11 mouse cellular contexts compared by ENCODE assay signal in the genomic region with DNA sequence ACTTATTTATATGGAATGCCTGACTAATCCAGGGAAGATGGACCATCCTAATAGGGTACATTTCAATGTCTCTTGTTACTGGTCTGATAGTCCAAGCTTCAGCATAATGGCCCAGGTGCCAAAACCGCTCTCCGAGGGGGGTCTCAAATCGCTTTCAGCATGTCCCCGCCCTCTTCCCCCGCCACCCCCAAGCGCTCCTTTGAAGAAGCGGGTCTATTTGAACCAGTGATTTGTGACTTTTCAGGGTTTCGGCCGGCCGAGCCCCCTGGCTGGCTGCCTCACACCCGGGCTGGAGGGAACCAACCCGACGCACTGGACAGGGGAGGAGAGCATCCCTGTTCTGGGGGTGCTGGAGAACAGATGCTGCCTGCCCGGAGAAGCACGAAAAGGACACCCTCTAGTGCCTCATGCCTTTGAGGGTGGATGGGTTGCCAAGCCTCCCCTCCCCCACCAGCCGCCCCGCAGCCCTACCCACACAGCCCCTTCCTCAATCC.
A peak's percentile ranks its signal among the peaks of the same experiment; 100 is the strongest.
DNase-seq lines count a peak whose midpoint lies in the region; ATAC-seq and TF ChIP-seq lines count a peak whose summit lies in the region.
"Had no signal": no experiment of that assay in that cellular context is flagged by ENCODE, and none has a peak within 500 bp of the region (broad histone marks: within the 10 kb centered on the region; RNA-seq: fewer than 3 reads in every experiment).

No protein-coding gene starts in this region.

- H3K27ac ChIP-seq in stomach, embryonic 15.5 days: no peak overlapping the region
- no peak overlapping the region for H3K27ac ChIP-seq in stomach, postnatal 0 days (replicated peaks)
- no peak overlapping the region for H3K27ac ChIP-seq in limb, embryonic 12.5 days
- H3K27ac ChIP-seq: liver, embryonic 14.5 days had no signal

- peak; percentile 5 to 12 for DNase-seq in cerebellum, postnatal 25 days
- no peak for DNase-seq in cerebellum, adult 8-10 months
- no peak for DNase-seq in stomach, postnatal 0 days (ENCODE audit: low spot score)
- DNase-seq in layer of hippocampus, adult 11-12 months (ENCODE audit: low spot score): no peak
- DNase-seq in T-cell, adult 2 months (ENCODE audit: low spot score): no peak
- DNase-seq in thymus, adult 18-20 months: no peak
- DNase-seq: gastrocnemius, postnatal 14 days; spleen, adult 18-20 months had no signal

- H3K27me3 ChIP-seq in stomach, embryonic 15.5 days (replicated peaks): peaks cover 48% of the 10 kb centered on the region
- H3K27me3 ChIP-seq in stomach, postnatal 0 days (ENCODE audit: control insufficient read depth, insufficient read depth, low read length): peaks cover 16% of the 10 kb centered on the region; the same call in 1 of the 2 replicates
- H3K27me3 ChIP-seq in limb, embryonic 12.5 days: peaks cover 80% of the 10 kb centered on the region

- H3K9ac ChIP-seq in stomach, embryonic 15.5 days: no peak overlapping the region
- H3K9ac ChIP-seq in stomach, postnatal 0 days (ENCODE audit: low read length): no peak overlapping the region
- no peak overlapping the region for H3K9ac ChIP-seq in limb, embryonic 12.5 days (replicated peaks)
- H3K9ac ChIP-seq: liver, embryonic 14.5 days had no signal

- no peaks in the 10 kb centered on the region for H3K36me3 ChIP-seq in stomach, embryonic 15.5 days
- no peaks in the 10 kb centered on the region for H3K36me3 ChIP-seq in stomach, postnatal 0 days (ENCODE audit: control insufficient read depth, insufficient read depth, low read length)
- no peaks in the 10 kb centered on the region for H3K36me3 ChIP-seq in limb, embryonic 12.5 days

- H3K4me3 ChIP-seq in stomach, embryonic 15.5 days (replicated peaks): peak overlapping the region; percentile 6; the same call in 1 of the 2 replicates
- no peak overlapping the region for H3K4me3 ChIP-seq in stomach, postnatal 0 days (ENCODE audit: low read depth, low read length)
- H3K4me3 ChIP-seq in limb, embryonic 12.5 days (replicated peaks): peak overlapping the region; percentile 30

- no peaks in the 10 kb centered on the region for H3K9me3 ChIP-seq in stomach, embryonic 15.5 days
- no peaks in the 10 kb centered on the region for H3K9me3 ChIP-seq in stomach, postnatal 0 days (ENCODE audit: control insufficient read depth, low read length)
- 0 out of 2 replicates have a peak, but pooled peaks cover 6% of the 10 kb centered on the region for H3K9me3 ChIP-seq in limb, embryonic 12.5 days

- ATAC-seq in stomach, embryonic 15.5 days (ENCODE audit: insufficient read depth, low FRiP score, low read depth): no peak
- ATAC-seq in stomach, postnatal 0 days (ENCODE audit: low FRiP score, low TSS enrichment): no peak
- no peak for ATAC-seq in limb, embryonic 12.5 days (ENCODE audit: insufficient number of reproducible peaks, insufficient read depth, low FRiP score, low TSS enrichment, low read depth)

- TF ChIP-seq CTCF in stomach, postnatal 0 days (IDR thresholded peaks at IDR 0.05; ENCODE audit: low read depth): no peak

- peaks cover 6% of the 10 kb centered on the region; the same call in 1 of the 2 replicates for H3K4me1 ChIP-seq in stomach, embryonic 15.5 days
- H3K4me1 ChIP-seq in stomach, postnatal 0 days (replicated peaks; ENCODE audit: control insufficient read depth, insufficient read depth): no peaks in the 10 kb centered on the region
- H3K4me1 ChIP-seq in limb, embryonic 12.5 days (replicated peaks): peaks cover 30% of the 10 kb centered on the region

- 1% methylated on average over 17 of the region's 17 CpGs for WGBS in stomach, embryonic 15.5 days
- WGBS in stomach, postnatal 0 days: 2% methylated on average over 17 of the region's 17 CpGs
- WGBS in limb, embryonic 12.5 days: under 1% methylated on average over 17 of the region's 17 CpGs

- H3K4me2 ChIP-seq in stomach, embryonic 15.5 days: no peak overlapping the region; the same call in 1 of the 2 replicates
- no peak overlapping the region for H3K4me2 ChIP-seq in stomach, postnatal 0 days (replicated peaks; ENCODE audit: low read depth)
- peak overlapping the region; percentile 52 for H3K4me2 ChIP-seq in limb, embryonic 12.5 days

- no peak for TF ChIP-seq EP300 in stomach, postnatal 0 days (optimal IDR thresholded peaks at IDR 0.05)

Comparison
In these comparisons a context has a peak if more than half of its experiments do, and no peak if none do; other contexts are left out.
1. DNase-seq: peak in cerebellum, postnatal 25 days (2 of 2); none in cerebellum, adult 8-10 months (single experiment), stomach, postnatal 0 days (single experiment), layer of hippocampus, adult 11-12 months (single experiment), T-cell, adult 2 months (single experiment) and thymus, adult 18-20 months (0 of 2).